Mouse (Mus musculus) spleen, postnatal 36 days (tissue): ENCODE data around the gene Amt.

ENCODE experiments used
- DNase-seq, 2 experiments: peaks; one replicate each; pipeline ENCODE4 v3.0.0; 2022; ENCODE audit warnings: low spot score in 2 of 2, mixed read lengths in 1 of 2

Gene Amt

GRCm38 (mm10) chr9:108338886-108339781 is 42.5 kb downstream of the Amt start, which contains the start of gene Gpx1:
Gene Gpx1 (plus strand): TSS chr9:108338903.
- peak; percentile 95 to 96 for DNase-seq

GRCm38 (mm10) chr9:108339886-108340257 is 43.2 kb downstream of the Amt start:
- DNase-seq, result peak; percentile 27 to 42

DNA sequence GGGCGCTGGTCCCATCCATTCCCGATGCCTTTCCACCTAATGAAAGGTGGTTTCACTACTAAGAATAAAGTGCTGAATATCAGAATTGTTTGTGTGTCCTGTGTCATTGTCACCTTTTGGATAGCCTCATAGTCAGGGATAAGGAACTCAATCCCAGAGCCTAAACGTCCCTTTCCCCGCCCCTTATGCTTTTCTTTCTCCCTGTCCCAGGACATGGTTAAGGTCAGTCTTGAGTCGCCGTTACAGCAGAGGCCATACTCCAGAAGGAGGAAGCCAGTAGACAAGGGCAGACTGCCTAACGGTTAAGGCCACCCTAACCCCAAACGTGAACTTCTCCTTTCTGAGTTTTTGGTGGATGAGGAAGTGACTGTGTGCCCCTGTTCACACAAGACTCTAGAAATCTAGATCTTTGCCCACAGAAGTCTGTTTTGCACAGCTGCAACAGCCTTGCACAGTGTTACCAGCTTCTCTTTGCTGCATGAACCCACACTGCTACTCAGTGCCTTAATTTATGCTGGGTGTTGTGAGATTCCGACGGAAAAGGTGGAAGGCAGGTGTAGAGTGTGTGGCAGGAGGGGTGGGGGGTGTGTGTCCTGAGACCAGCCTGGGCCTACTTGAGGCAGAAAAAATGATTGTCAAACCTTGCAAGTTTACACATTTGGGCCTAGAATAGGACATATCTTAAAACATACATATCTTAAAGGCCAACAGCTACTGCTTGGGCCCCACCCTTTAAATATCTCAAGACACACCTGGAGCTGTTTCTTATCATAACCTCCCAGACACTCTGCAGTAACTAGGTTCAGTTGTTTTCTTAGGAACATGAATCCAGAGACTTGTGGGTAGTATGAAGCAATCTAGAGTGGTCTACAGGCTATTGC is 43.8 kb downstream of the Amt start:
- DNase-seq, result peak; percentile 80 to 82

GRCm38 (mm10) chr9:108341139-108341475 is 44.5 kb downstream of the Amt start:
- no peak for DNase-seq

GRCm38 (mm10) chr9:108341801-108342200 is 45.1 kb downstream of the Amt start:
- DNase-seq, result no peak

DNA sequence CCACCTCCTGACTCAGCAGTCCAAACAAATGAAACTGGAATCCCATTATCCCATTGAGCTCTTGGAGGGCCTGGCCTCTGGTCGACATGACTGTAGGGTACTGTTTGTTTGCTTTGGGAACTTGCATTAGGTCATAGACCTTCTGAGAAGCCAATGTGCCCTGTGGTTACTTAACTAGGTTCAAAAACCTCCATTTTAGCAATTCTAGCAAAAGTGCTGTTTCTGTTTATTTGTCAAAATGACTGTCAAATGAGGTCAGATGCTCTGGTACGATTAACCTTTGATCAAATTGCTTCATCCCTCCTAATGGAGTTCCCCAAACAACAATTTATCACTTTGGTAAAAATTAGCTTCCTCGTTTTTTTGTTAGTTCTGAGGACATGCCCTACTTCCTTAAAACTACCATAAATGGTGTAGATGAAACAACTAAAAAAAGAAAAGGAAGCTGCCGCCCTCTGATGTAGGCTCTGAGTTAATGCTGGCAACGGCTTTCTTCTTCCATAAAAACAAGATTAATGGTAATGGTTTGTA is 45.7 kb downstream of the Amt start:
- DNase-seq, result peak; percentile 49 to 69

GRCm38 (mm10) chr9:108343331-108343730 is 46.7 kb downstream of the Amt start:
- peak in 1 of 2 experiments; percentile 29 for DNase-seq

DNA sequence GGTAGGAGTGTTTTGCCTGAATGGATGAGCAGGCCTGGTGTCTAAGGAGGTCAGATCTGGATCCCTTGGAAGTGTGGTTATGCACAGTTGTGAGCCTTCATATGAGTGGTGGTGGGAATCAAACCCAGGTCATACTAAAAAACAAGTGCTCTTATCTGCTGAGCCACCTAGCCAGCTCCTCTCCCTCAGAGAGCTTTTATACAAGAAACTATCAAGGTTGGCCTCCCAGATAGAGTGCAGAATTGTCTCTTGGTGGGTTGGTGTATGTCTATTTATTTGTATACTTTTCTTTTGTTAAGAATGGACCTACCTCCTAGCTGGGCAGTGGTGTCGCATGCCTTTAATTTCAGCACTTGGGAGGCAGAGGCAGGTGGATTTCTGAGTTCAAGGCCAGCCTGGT is 47.2 kb downstream of the Amt start:
- DNase-seq, result peak in 1 of 2 experiments; percentile 18

GRCm38 (mm10) chr9:108344471-108344870 is 47.8 kb downstream of the Amt start:
- DNase-seq, result no peak

DNA sequence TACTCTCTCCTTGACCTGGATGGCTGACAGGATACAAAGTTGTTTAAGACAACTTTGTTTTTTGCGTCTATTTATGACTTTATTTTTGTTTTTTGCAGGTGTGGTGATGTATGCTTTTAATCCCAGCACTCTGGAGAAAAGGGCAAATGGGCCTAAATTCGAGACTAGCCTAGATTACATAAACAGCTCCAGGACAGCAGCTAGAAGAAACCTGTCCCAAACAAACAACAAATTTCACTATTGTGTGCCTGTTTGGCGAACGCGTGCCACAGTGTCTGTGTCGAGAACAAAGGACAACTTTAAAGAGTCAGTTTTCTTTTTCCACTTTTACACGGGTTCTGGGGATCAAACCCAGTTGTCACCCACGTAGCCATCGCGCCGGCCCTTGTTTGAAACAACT is 50.4 kb downstream of the Amt start:
- no peak for DNase-seq

DNA sequence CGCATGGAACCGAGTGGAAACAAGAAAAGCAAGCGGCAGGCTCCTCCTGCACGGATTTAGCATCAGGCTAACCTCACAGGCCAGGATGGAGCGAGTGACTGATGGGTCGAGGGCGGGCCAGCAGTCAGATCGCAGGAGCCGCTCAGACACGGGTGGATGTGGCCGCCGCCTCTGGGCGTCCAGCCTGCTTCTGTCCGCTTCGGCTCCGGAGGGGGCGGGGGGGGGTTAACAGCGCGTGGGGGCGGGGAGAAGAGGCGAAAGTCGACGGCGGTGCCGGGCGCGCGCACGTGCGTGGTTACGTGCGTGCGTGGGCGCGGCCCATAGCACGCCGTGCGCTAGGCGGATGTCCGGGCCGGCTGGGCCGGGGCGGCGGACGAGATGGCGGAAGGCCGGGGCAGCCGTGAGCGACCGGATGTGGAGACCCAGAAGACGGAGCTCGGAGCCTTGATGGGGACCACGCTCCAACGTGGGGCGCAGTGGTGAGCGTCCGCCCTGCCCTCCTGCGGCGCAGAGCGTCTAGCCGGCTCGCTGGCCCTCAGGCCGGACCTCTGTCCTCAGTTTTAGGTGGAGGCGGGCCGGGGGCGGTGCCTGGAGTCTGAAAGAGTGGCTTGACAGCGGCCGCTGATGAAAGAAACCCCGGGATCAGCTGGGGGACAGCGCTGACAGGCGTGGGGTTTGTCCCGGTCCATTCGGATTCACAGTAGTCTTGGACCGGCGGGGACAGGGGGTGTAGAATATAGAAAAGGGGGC is 51.1 kb downstream of the Amt start, which contains the start of gene Usp4:
Usp4 (plus strand) TSS at position 314 of the 750 bp plus-strand sequence.
- DNase-seq, result peak; percentile 89 to 90

DNA sequence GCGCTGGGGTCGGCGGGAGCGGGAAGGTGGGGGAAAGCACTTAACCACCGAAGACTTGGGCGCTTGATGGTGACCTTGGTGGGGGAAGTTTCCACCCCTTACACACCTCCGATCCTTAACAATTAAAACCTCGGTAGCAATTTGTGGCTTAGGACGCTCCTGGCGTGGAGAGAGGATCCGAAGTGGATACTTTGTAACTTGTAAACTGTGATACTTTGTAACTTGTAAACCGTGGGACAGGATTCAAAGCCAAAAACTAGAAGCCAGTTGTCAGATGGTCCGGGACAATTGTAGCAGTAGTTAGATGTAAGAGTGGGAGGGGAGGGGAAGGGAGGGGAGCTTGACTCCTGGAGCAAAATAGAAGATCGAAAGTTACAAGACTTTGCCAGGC is 51.6 kb downstream of the Amt start:
- no peak for DNase-seq

GRCm38 (mm10) chr9:108349727-108350126 is 53.1 kb downstream of the Amt start:
- DNase-seq, result no peak
